Mouse (Mus musculus): ENCODE results near the gene Hinfp.

- TF ChIP-seq CTCF (IDR thresholded peaks at IDR 0.05; ENCODE audit: control insufficient read depth, insufficient read depth, low read length) (no peak), POLR2A (IDR thresholded peaks at IDR 0.05; ENCODE audit: borderline replicate concordance, control insufficient read depth, low read depth, low read length) (no peak)
These were observed 50.8 kb downstream of the Hinfp start for GRCm38 (mm10) chr9:44254508-44255135.

Data from bone marrow, adult 2 months (tissue).